Mouse (Mus musculus) heart, adult 2 months (tissue): ENCODE results near the gene Tiam2. TPM values are rescaled to one million over a fixed set of nuclear protein-coding genes. Genes with fewer than 3 reads are reported as not detected.

Source experiments
- DNase-seq, 2 experiments: peaks; one replicate each; pipeline ENCODE4 v3.0.0; 2021
- H3K27ac ChIP-seq: fragments of 200-600 bp; 2 replicates; pipeline ENCODE4 v1.8.1; 2022
- H3K27me3 ChIP-seq: fragments of 200-500 bp; 2 replicates; pipeline ENCODE4 v1.6.1; 2012; ENCODE audit warnings: mild to moderate bottlenecking, low read length, inconsistent platforms, mixed read lengths; ENCODE audit not compliant: control insufficient read depth, insufficient read depth
- H3K36me3 ChIP-seq: fragments of 200-500 bp; 2 replicates; pipeline ENCODE4 v1.6.1; 2012; ENCODE audit warnings: low read length, inconsistent platforms; ENCODE audit not compliant: control insufficient read depth, insufficient read depth
- H3K4me1 ChIP-seq: fragments of 200-500 bp; 2 replicates; pipeline ENCODE4 v1.6.1; 2011; ENCODE audit warnings: low read length; ENCODE audit not compliant: control insufficient read depth, insufficient read depth
- H3K4me3 ChIP-seq: fragments of 200-600 bp; 2 replicates; pipeline ENCODE4 v1.8.1; 2022
- H3K79me2 ChIP-seq: fragments of 200-500 bp; replicated peaks from 2 replicates; pipeline ENCODE4 v1.6.1; 2012; ENCODE audit warnings: mild to moderate bottlenecking, inconsistent platforms, low read length, moderate library complexity, mixed read lengths; ENCODE audit not compliant: control insufficient read depth, insufficient read depth
- H3K9ac ChIP-seq: fragments of 200-500 bp; 2 replicates; pipeline ENCODE4 v1.6.1; 2012; ENCODE audit warnings: low read depth, mild to moderate bottlenecking, control low read depth, inconsistent platforms, low read length, mixed read lengths
- CTCF ChIP-seq: fragments of 200-600 bp; IDR thresholded peaks from 2 replicates; pipeline ENCODE4 v1.8.1; 2022; ENCODE audit warnings: antibody characterized with exemption, mild to moderate bottlenecking, moderate library complexity
- EP300 ChIP-seq: fragments of 200-500 bp; IDR thresholded peaks from 2 replicates; pipeline ENCODE4 v1.6.1; 2011; ENCODE audit warnings: low read depth, low read length, control low read depth; ENCODE audit not compliant: insufficient read depth
- POLR2A ChIP-seq: fragments of 200-500 bp; IDR thresholded peaks from 2 replicates; pipeline ENCODE4 v1.6.1; 2011; ENCODE audit warnings: mild to moderate bottlenecking, low read depth, low read length, control low read depth; ENCODE audit not compliant: insufficient read depth
- WGBS: fragments of 180-500 bp; shearing (Covaris S2); methylation state at CpG from one replicate; pipeline ENCODE4 v1.1.7; 2018; 5-methylcytosine and 5-hydroxymethylcytosine counted together
- intact Hi-C: fragments of 180-260 bp; cut with DNase I; formaldehyde crosslinking; loops from one replicate; pipeline ENCODE4 v1.15.1; 2025
- polyA plus RNA-seq: library from polyadenylated mRNA; depleted of rRNA; stranded (reverse); fragments of >200 nt; gene quantifications from 2 replicates; pipeline ENCODE4 v1.2.3, GENCODE M21; 2012
- total RNA-seq, 2 experiments: library from RNA; stranded (reverse); gene quantifications; 2 replicates each; pipeline ENCODE4 v1.2.3; 2021

The Tiam2 gene
- total and polyA plus RNA-seq, 3 experiments, result 1.1 to 2.7 (median 2.3) TPM

DNA sequence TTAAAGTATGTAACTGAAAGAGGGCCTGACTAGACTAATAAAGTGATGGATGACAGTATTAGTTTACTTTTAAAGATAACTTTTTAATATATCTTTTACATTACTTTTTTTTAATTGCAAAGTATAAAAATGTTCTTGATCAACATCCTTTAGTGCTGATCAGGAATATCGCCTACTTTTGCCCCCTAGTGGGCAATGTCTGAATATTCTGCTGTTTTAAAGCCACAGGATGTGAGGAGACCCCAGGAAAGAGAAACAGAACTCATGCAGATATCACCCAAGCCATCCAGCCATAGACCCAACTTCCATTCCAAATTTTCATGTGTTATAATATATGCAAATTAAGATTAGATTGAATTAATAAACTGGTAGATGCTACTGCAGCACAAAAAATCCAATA, 207.1 kb downstream of the Tiam2 start:
- no peak for DNase-seq
- intact Hi-C loops, result no loop called here
- Histone ChIP-seq H3K79me2 (no peaks in the 10 kb centered on the region), H3K27ac (no peak overlapping the region), H3K9ac (no peak overlapping the region), H3K4me3 (no peak overlapping the region), H3K27me3 (no peaks in the 10 kb centered on the region), H3K36me3 (no peaks in the 10 kb centered on the region), H3K4me1 (no peaks in the 10 kb centered on the region)
- WGBS, result 51% methylated on average over 1 of the region's 1 CpGs
- TF ChIP-seq CTCF (peak; percentile 67), POLR2A (no peak), EP300 (no peak)

DNA sequence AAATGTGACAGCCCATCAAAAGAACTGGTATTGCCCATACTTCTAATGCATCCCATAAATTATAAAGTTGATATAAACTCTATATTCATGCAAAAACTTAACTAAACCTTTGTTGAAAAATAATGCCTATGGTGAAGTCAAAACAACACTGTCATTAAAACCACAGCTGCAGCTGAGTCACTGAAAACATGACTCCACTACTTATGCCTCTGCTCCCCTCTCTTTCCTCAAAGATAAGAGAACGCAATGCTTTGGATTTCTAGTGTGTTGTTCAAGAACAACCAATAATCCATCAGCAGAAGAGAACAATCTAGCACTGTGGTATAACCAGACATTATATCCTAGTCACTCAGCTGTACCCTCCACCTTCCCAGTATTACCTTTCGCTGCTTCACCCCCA, 213.9 kb downstream of the Tiam2 start:
- Histone ChIP-seq H3K79me2 (no peaks in the 10 kb centered on the region), H3K4me3 (no peak overlapping the region), H3K27me3 (no peaks in the 10 kb centered on the region), H3K4me1 (no peaks in the 10 kb centered on the region), H3K36me3 (no peaks in the 10 kb centered on the region; the same call in 1 of the 2 replicates), H3K9ac (no peak overlapping the region), H3K27ac (no peak overlapping the region)
- WGBS, result 82% methylated on average over 2 of the region's 2 CpGs
- TF ChIP-seq CTCF (no peak), POLR2A (no peak), EP300 (no peak)
- intact Hi-C loops, result no loop called here
- no peak for DNase-seq

DNA sequence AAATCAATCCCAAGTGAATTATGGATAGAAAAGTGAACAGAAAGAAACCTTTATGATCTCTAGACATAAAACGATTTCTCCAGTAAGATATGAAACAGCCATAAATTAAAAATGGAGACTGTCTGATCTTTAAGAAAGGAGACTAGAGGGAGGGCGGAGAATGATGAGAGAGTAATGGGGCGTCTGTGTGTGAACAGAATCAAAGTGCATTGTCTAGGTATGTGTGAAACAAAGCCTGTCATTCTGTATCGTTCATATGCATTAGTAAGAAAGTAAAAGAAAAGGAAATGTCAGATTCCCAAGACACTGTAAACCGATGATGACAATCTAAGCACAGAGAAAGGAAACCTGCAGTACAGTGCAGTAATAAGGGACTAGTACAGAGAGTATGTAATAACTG, 214.7 kb downstream of the Tiam2 start:
- TF ChIP-seq POLR2A (no peak), CTCF (no peak), EP300 (no peak)
- Histone ChIP-seq H3K4me3 (no peak overlapping the region), H3K27me3 (no peaks in the 10 kb centered on the region), H3K27ac (no peak overlapping the region), H3K4me1 (no peaks in the 10 kb centered on the region), H3K9ac (no peak overlapping the region), H3K36me3 (no peaks in the 10 kb centered on the region; the same call in 1 of the 2 replicates), H3K79me2 (no peaks in the 10 kb centered on the region)
- intact Hi-C loops, result no loop called here
- WGBS, result 85% methylated on average over 5 of the region's 5 CpGs
- DNase-seq, result no peak

DNA sequence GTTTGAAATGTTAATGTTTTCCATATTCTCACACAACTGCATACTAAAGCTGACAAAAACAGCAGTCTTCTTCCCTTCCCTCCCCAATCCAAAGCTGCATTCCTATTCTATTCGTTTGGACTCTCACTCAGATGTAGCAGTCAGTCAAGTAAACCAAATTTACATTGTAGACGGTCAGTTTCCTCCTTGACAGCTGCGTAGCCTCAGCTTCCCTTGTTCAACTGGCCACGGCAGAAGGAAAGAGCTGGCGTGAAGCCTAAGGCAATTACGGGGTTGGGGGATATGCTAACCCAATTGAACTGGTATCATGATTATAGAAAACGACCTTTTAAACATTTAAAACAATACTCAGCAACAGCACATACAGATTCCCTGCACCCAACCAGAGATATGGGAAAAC, 221.4 kb downstream of the Tiam2 start:
- WGBS, result 67% methylated on average over 7 of the region's 7 CpGs
- intact Hi-C loops, result no loop called here
- Histone ChIP-seq H3K79me2 (no peaks in the 10 kb centered on the region), H3K4me1 (no peaks in the 10 kb centered on the region), H3K27ac (no peak overlapping the region), H3K4me3 (no peak overlapping the region), H3K27me3 (no peaks in the 10 kb centered on the region), H3K9ac (no peak overlapping the region), H3K36me3 (no peaks in the 10 kb centered on the region; the same call in 1 of the 2 replicates)
- DNase-seq, result no peak
- TF ChIP-seq CTCF (no peak), EP300 (no peak), POLR2A (no peak)

DNA sequence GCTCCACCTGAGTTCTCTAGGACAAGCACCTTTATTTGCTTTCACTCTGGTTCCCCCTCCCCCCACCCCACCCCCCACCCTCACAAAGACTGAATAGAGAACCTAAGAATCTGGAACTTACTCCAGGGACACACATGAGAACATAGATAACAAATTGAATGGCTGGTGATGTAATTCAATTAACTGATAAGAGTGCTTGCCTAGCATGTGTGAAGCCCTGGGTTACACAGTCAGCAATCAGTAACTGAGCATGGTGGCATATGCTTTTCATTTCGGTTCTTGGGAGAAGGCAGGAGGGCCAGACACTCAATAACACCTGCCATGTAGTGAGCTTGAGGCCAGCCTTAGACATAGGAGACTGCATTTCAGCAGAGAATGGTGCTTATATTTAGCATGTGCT, 229.9 kb downstream of the Tiam2 start:
- Histone ChIP-seq H3K4me1 (no peaks in the 10 kb centered on the region; the same call in 1 of the 2 replicates), H3K36me3 (peaks cover 3% of the 10 kb centered on the region; the same call in 1 of the 2 replicates), H3K27ac (no peak overlapping the region), H3K9ac (no peak overlapping the region), H3K79me2 (no peaks in the 10 kb centered on the region; the same call in 1 of the 2 replicates), H3K27me3 (no peaks in the 10 kb centered on the region), H3K4me3 (no peak overlapping the region)
- intact Hi-C loops, result no loop called here
- DNase-seq, result no peak
- TF ChIP-seq CTCF, result no peak
- no peak for TF ChIP-seq POLR2A
- TF ChIP-seq EP300, result no peak
- WGBS, result 35% methylated on average over 1 of the region's 1 CpGs

DNA sequence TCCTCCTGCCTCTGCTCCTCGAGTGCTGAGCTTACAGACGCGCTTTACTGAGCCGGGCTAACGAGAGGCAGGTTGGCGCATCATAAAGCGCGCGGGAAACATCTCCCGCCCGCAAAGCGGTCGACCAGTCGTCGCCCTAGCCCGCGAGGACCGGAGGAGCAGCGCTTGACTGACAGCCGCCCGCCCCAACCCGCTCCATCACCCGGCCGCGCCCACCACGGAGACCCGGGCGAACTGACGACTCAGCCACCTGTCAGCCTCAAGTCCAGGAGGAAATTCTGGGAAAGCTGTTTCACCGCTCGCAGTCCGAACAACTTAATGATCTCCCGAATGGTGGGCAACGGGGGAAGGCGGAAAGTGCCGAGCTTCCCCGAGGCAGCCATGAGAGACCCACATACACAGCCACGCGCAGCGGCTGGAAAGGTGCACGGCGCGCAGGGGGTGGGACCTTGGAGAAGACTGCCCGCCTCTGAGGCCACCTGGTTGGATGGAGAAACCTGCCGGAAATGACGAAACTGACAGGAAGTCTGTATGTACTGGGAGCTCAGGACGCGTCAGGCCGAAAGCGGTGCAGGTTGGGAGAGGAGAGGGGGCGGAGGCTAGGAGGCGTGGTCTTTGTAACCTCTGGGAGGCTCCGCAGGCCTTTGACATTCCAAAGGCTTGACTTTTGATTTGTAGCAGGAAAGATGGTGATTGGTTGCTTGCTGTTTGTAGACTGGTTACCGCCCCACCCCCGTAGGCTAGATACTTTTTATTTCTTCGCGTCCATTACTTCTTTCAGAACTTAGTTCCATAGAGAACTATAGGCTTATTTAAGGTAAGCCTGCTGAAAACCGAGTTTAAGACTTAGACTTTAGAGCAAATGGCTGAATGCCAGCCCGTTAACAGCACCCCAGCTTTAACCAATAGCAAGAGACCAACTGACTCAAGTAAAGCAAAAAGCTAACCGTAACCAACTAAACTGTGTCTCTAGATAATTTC, 231.2 kb downstream of the Tiam2 start, which contains the start of gene Tfb1m:
Gene Tfb1m, minus strand, starts transcription at position 451 of the 981 bp plus-strand sequence.
- no peaks in the 10 kb centered on the region for H3K27me3 ChIP-seq
- peak within 1 kb of the TSS; percentile 41 for H3K9ac ChIP-seq
- H3K4me1 ChIP-seq, result no peaks in the 10 kb centered on the region; the same call in 1 of the 2 replicates
- WGBS, result under 1% methylated on average over 60 of the region's 60 CpGs
- peak; percentile 77 for TF ChIP-seq POLR2A
- peak; percentile 52; the same call in 1 of the 2 replicates for TF ChIP-seq EP300
- TF ChIP-seq CTCF, result peak; percentile 38
- H3K27ac ChIP-seq, result peak within 1 kb of the TSS; percentile 86
- DNase-seq, result peak; percentile 96 to 98
- H3K4me3 ChIP-seq, result peak within 1 kb of the TSS; percentile 79
- H3K36me3 ChIP-seq, result peaks cover 3% of the 10 kb centered on the region; the same call in 1 of the 2 replicates
- intact Hi-C loops, result no loop called here
- no peaks in the 10 kb centered on the region; the same call in 1 of the 2 replicates for H3K79me2 ChIP-seq
